Mouse (Mus musculus): ENCODE results near the gene Olfr1157. TPM values are rescaled to one million over a fixed set of nuclear protein-coding genes. Genes with fewer than 3 reads are reported as not detected.

Gene Olfr1157
- not detected for total RNA-seq (2021)
- long read RNA-seq, experiment 1: 0 reads
- long read RNA-seq, experiment 2: 0 reads

GRCm38 (mm10) chr2:87968199-87968598 is at the start of gene Olfr1157:
Gene Olfr1157, minus strand, starts transcription at chr2:87968299.
- DNase-seq (ENCODE audit: low spot score in 2 of 2): no peak

DNA sequence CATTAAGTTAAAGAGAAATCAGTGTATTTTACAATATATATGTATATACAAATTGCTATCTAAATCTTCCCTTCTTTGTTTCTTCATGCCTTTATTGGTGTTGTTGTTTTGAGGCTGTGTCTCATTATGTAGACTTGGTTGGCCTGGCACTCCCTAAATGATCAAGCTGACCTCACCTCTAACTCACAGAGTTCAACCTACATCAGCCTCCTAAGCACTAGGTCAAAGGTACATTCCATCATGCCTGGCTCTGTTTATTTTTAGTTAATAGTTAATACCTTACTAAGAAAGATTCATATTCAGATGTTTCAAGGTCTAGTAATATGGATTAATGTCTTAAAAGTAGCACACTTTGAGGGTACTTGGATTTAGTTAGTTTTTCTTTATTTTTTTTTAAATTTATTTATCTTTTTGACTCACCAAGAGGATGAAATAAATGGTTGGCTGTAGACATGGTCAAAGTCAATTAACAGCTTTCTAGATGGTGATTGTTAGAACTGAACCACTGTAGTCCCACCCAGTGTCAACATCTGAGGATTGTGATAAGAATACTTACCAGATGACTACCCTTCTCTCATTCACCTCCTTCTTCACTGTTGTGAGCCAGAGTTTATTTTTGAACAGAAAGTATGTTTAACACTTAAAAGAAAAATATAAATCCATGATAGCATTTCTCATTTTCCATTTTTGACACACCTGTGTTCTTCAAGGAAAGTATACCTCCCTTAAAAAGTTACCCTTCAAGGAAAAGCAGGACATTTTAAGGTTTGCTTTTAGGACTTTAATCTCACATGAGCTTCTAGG is 39.6 kb upstream of the Olfr1157 start, which contains the start of gene Olfr1160:
Olfr1160 (minus strand) TSS at position 754 of the 804 bp plus-strand sequence.
- no peak for DNase-seq (ENCODE audit: low spot score in 2 of 2)

GRCm38 (mm10) chr2:87989813-87990212 is 21.7 kb upstream of the Olfr1157 start, which contains the start of gene Olfr1158:
Gene Olfr1158, plus strand, starts transcription at chr2:87990113.
- no peak for DNase-seq (ENCODE audit: low spot score in 2 of 2)

DNA sequence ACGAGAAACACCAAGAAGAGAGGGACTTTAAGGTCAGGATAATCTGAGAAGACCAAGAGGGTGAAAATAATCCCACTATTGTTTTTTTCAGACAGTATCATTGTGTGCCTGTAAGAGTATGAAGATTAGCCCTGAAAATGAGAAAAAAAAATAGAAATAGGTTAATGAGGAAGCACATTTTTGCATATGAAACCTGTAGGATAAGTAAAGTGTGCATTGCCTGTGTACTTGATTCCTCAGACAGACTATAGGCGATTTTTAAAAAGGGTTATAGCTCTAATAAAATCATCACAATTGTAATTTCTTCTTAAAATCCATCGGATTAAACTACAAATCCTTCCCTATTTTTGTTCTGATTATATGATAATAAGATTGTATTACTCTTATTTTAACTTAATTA is 6.5 kb upstream of the Olfr1157 start, which contains the start of gene Olfr74:
Olfr74 (minus strand) TSS at position 101 of the 400 bp plus-strand sequence.
- no peak for DNase-seq (ENCODE audit: low spot score in 2 of 2)

- DNase-seq (ENCODE audit: low spot score in 2 of 2): no peak
Measured at GRCm38 (mm10) chr2:87953000-87953399, 15.1 kb downstream of the Olfr1157 start, which contains the start of gene Olfr1156. Gene Olfr1156, minus strand, starts transcription at chr2:87953100.

GRCm38 (mm10) chr2:87945037-87945436 is 23.1 kb downstream of the Olfr1157 start, which contains the start of gene Olfr1155:
Gene Olfr1155, minus strand, starts transcription at chr2:87945137.
- no peak for DNase-seq (ENCODE audit: low spot score in 2 of 2)

Other genes starting within 250 kb of the Olfr1157 start
- gene Olfr1138, start 228.3 kb downstream of the Olfr1157 start, total RNA-seq (2021): not detected
- not detected for gene Olfr1140, start 224.5 kb downstream of the Olfr1157 start, total RNA-seq (2021)
- gene Olfr1141, start 214.3 kb downstream of the Olfr1157 start, total RNA-seq (2021): not detected
- gene Olfr152, start 188.8 kb downstream of the Olfr1157 start, total RNA-seq (2021): not detected
- not detected for gene Olfr1143, start 167.7 kb downstream of the Olfr1157 start, total RNA-seq (2021)
- not detected for gene Olfr1145, start 158.5 kb downstream of the Olfr1157 start, total RNA-seq (2021)
- not detected for gene Olfr1148, start 137.8 kb downstream of the Olfr1157 start, total RNA-seq (2021)
- not detected for gene Olfr1150-ps1, start 124.3 kb downstream of the Olfr1157 start, total RNA-seq (2021)
- gene Olfr1151, start 112.4 kb downstream of the Olfr1157 start, total RNA-seq (2021): not detected
- gene Olfr1152, start 101.8 kb downstream of the Olfr1157 start, total RNA-seq (2021): not detected
- not detected for gene Olfr1153, start 73.3 kb downstream of the Olfr1157 start, total RNA-seq (2021)
- not detected for gene Olfr1154, start 63.1 kb downstream of the Olfr1157 start, total RNA-seq (2021)
- not detected for gene Olfr1155, start 23.2 kb downstream of the Olfr1157 start, total RNA-seq (2021)
- not detected for gene Olfr1156, start 15.2 kb downstream of the Olfr1157 start, total RNA-seq (2021)
- gene Olfr74, start 6.4 kb upstream of the Olfr1157 start, total RNA-seq (2021): not detected
- gene Olfr1158, start 21.8 kb upstream of the Olfr1157 start, total RNA-seq (2021): not detected
- gene Olfr1160, start 40.0 kb upstream of the Olfr1157 start, total RNA-seq (2021): not detected
- not detected for gene Olfr1161, start 54.5 kb upstream of the Olfr1157 start, total RNA-seq (2021)
- gene Olfr73, start 69.4 kb upstream of the Olfr1157 start, total RNA-seq (2021): not detected
- gene Olfr1162, start 82.8 kb upstream of the Olfr1157 start, total RNA-seq (2021): not detected
- not detected for gene Olfr1163, start 103.5 kb upstream of the Olfr1157 start, total RNA-seq (2021)
- gene Olfr1164, start 125.7 kb upstream of the Olfr1157 start, total RNA-seq (2021): not detected
- not detected for gene Olfr1166, start 160.0 kb upstream of the Olfr1157 start, total RNA-seq (2021)
- gene Olfr1167, start 186.9 kb upstream of the Olfr1157 start, total RNA-seq (2021): not detected
- gene Olfr1168, start 213.6 kb upstream of the Olfr1157 start, total RNA-seq (2021): not detected